Mouse (Mus musculus) testis, adult 2 months (tissue): ENCODE measurements at regions not wholly inside any gene's neighbourhood (a gene's known extent, or its start where the extent isn't known, plus 50 kb on each side); places are given as distances from the start of the nearest gene placed in this dataset.

ENCODE experiments used
- H3K27ac ChIP-seq: fragments of 200-500 bp; 2 replicates; pipeline ENCODE4 v1.5.1; 2012; ENCODE audit warnings: low read depth, low read length; ENCODE audit not compliant: control insufficient read depth, insufficient read depth
- H3K27me3 ChIP-seq: fragments of 200-500 bp; 2 replicates; pipeline ENCODE4 v1.6.1; 2012; ENCODE audit warnings: mild to moderate bottlenecking, low read length, moderate library complexity; ENCODE audit not compliant: control insufficient read depth, insufficient read depth
- H3K36me3 ChIP-seq: fragments of 200-500 bp; 2 replicates; pipeline ENCODE4 v1.6.1; 2012; ENCODE audit warnings: mild to moderate bottlenecking, low read length; ENCODE audit not compliant: control insufficient read depth, insufficient read depth
- H3K4me1 ChIP-seq: fragments of 200-500 bp; 2 replicates; pipeline ENCODE4 v1.6.1; 2012; ENCODE audit warnings: low read length; ENCODE audit not compliant: control insufficient read depth, insufficient read depth
- H3K4me3 ChIP-seq: fragments of 200-500 bp; 2 replicates; pipeline ENCODE4 v1.5.1; 2012; ENCODE audit warnings: low read depth, mild to moderate bottlenecking, low read length, moderate library complexity, mixed read lengths; ENCODE audit not compliant: control insufficient read depth
- CTCF ChIP-seq: fragments of 200-500 bp; IDR thresholded peaks from 2 replicates; pipeline ENCODE4 v1.5.1; 2012; ENCODE audit warnings: low read depth, mild to moderate bottlenecking, inconsistent platforms, low read length, moderate library complexity; ENCODE audit not compliant: control insufficient read depth, insufficient read depth, insufficient replicate concordance
- POLR2A ChIP-seq: fragments of 200-500 bp; IDR thresholded peaks from 2 replicates; pipeline ENCODE4 v1.6.1; 2012; ENCODE audit warnings: low read depth, mild to moderate bottlenecking, inconsistent platforms, low read length, moderate library complexity; ENCODE audit not compliant: control insufficient read depth

- no peaks in the 10 kb centered on the region for H3K27me3 ChIP-seq
- TF ChIP-seq POLR2A (no peak), CTCF (no peak)
These were observed 595.9 kb downstream of the Tmem132b start for GRCm38 (mm10) chr5:126127486-126127885.

DNA sequence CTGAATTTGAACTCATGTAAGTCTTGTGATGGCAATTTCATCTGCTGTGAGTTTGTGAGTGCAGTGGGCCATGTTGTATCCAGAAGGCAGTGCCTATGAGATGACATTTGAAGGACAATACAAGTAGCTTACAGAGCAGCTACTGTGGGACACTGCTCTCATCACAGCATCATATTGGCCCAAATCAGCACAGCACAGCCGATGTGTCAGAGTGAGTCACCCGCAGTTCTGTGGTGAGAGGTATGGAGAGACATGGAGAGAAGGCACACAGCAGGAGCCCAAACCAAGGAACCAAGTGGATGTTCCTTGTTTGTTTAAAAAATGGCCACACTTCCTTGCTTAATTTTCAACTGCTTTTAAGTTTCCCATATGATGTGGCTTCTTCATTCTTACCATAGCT, 617.3 kb downstream of the Tmem132b start:
- Histone ChIP-seq H3K4me1 (no peaks in the 10 kb centered on the region), H3K36me3 (no peaks in the 10 kb centered on the region), H3K27me3 (no peaks in the 10 kb centered on the region), H3K27ac (no peak overlapping the region), H3K4me3 (no peak overlapping the region)
- TF ChIP-seq CTCF (no peak), POLR2A (no peak)

More at GRCm38 (mm10) chr5:126127486-126127885, 595.9 kb downstream of the Tmem132b start:
- Histone ChIP-seq H3K4me1 (no peaks in the 10 kb centered on the region), H3K27ac (no peak overlapping the region), H3K4me3 (no peak overlapping the region), H3K36me3 (no peaks in the 10 kb centered on the region)

DNA sequence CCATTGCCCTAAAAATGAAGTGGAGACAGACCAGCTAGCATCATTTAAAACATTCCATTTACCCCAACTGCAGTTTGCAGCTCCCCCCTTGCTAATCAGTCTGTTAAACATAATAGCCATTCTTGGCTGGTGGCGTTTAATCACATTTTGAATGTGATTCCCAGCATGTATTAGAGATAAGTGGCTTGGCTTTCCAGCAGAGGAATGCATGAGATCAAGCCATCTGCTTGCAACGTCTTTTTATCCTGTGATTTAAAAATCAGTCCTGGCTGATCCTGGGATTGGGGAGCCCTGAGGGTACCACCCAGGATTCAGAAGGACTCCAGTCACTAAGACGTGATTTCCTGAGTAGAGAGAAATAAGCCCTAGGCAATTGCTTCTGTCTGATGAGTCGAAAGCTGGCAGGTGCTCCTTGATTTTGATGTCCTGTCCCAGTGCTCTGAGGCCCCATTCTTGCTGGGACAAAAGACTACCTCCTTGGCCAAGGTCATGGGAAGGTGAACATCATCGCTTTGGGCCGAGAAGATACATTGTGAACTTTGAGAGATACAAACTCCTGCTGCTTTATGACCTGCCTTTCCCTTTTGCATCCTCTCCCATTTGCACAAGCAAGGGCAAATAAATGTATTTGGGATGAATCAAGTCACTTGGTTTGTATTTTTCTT, 623.8 kb downstream of the Tmem132b start:
- TF ChIP-seq CTCF: no peak
- TF ChIP-seq POLR2A: no peak
- Histone ChIP-seq H3K4me3 (no peak overlapping the region), H3K36me3 (no peaks in the 10 kb centered on the region), H3K27me3 (no peaks in the 10 kb centered on the region), H3K27ac (no peak overlapping the region), H3K4me1 (no peaks in the 10 kb centered on the region)

DNA sequence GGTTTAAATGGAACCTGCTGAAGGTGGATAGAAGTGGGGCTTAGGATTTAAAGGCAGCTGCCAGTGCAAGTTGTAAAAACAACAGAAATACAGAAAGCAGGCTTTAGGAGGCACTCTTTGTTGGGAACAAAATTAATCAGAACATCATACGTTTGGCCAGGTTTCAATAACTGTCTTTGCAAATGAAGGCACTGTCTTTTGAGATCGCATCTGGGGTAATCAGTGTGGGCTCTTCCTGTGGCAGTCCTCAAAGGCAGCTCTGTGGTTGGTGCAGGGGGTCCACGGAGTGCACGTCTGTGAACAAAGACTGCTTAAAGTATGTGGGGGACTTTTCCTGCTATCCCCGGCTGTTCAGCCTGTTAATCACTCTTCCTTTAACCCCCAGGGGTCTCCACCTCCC, 654.5 kb downstream of the Tmem132b start:
- no peaks in the 10 kb centered on the region for H3K27me3 ChIP-seq
- H3K4me3 ChIP-seq: no peak overlapping the region
- no peaks in the 10 kb centered on the region for H3K4me1 ChIP-seq
- H3K27ac ChIP-seq: no peak overlapping the region
- H3K36me3 ChIP-seq: no peaks in the 10 kb centered on the region
- TF ChIP-seq CTCF (no peak), POLR2A (no peak)

DNA sequence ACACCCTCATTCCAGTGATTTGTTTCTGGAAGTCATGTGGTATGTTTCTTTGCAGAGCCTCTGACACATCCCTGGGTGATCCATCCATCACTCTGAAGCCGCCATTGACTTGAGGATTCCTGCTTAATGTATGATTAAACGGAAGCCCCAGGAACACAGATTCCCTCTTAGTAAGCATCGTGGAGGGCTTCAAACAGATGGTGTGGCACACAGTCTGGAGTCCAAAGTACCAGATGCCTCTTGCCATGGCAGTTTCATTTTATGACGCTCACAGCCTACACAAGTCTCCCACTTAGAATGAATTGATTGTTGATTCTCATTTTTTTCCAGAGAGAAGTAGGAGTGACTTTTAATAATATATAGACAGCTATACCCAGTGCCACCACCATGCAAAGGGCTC, 668.3 kb downstream of the Tmem132b start:
- H3K4me1 ChIP-seq: no peaks in the 10 kb centered on the region
- TF ChIP-seq CTCF: no peak
- no peak for TF ChIP-seq POLR2A
- H3K36me3 ChIP-seq: no peaks in the 10 kb centered on the region
- no peak overlapping the region for H3K27ac ChIP-seq
- H3K27me3 ChIP-seq: no peaks in the 10 kb centered on the region
- no peak overlapping the region for H3K4me3 ChIP-seq

DNA sequence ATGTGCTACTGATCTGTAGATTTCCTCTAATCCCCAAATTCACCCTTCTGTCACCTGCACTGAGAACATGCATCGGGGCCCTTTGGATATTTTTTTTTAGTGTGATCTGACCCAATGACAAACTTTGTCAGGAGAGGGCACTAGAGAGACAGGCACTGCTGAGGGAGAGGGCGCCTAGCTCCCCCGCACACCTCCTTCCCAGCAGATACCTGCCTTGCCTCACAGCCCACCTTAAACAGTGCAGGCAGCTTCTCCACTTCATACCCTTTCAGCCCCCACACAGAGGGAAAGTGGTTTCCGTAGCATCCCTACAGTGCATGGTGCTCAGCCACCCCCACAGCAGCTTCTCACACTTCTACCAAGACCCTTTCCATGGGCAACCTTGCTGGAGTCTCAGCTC, 670.0 kb downstream of the Tmem132b start:
- peak; percentile 9; the same call in 1 of the 2 replicates for TF ChIP-seq CTCF
- no peak for TF ChIP-seq POLR2A
- H3K4me3 ChIP-seq: no peak overlapping the region
- no peaks in the 10 kb centered on the region for H3K36me3 ChIP-seq
- no peaks in the 10 kb centered on the region for H3K4me1 ChIP-seq
- no peaks in the 10 kb centered on the region for H3K27me3 ChIP-seq
- no peak overlapping the region for H3K27ac ChIP-seq

DNA sequence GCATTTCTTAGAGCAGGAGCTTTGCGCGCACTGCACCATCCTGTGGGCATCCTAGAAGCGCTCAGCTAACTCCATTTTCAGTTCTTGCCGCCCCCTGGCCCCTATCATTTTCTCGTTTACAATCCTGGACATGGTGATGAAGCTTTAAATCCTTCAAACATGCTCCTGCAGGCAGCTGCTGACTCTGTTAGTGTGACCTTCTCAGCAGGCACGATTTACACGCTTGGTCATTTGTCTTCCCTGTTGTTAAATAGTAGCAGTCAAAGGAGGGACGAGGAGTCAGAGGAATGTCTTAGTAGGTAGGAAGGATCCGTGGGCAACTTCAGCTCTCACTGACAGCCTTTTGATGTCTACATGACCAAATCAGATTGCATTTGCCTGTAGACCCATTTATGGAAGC, 670.4 kb downstream of the Tmem132b start:
- H3K4me1 ChIP-seq: no peaks in the 10 kb centered on the region
- H3K36me3 ChIP-seq: no peaks in the 10 kb centered on the region
- no peak overlapping the region for H3K27ac ChIP-seq
- H3K4me3 ChIP-seq: no peak overlapping the region
- no peak for TF ChIP-seq CTCF
- TF ChIP-seq POLR2A: no peak
- no peaks in the 10 kb centered on the region for H3K27me3 ChIP-seq
